Mouse (Mus musculus) A20 (cell line): Measurements from ENCODE around the gene Grin1.

Experiments
- DNase-seq: peaks from one replicate; pipeline ENCODE4 v3.0.0-alpha.2; 2011; ENCODE audit warnings: low read depth, low spot score

Gene Grin1

DNA sequence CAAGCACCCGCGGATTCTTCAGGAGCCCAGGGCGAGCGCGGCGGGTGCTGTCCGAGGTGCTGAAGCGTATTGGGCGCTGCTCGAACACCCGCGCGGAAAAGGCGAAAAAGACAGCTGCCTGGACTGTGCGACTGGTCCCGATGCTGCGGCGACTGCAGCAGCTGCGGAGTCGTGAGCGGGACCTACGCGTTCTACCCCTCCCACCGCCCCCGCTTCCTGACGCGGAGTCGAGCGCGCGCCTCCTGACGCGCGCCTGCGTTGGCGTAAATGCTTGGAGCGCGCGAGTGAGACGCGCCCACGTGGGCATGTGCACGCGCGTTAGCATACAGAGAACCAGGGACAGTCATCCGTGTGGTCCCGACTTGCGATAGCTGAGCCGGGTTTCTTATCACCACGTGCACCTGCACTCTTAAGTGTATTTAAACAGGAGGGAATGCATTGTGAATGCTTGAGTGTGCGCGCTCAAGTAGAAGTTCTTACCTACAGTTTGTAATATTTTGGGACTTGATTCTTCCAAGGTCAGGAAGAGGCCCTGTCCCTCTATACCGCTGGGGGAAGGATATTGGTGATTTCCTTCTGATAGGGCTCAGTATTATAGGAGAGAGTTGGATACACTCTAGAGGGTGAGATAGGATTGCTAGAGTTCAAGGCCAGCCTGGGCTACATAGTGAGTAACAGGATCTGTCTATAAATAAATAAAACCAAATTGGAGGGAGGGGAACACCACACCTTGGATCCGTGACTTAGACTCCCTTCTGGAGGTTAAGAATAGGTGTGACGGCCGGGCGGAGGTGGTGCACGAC, at the start of gene Grin1:
TSS of gene Grin1 (minus strand) at position 217 of the 803 bp plus-strand sequence.
- no peak for DNase-seq

GRCm38 (mm10) chr2:25365091-25365761, 46.2 kb upstream of the Grin1 start, which contains the start of gene Uap1l1:
Gene Uap1l1, minus strand, starts transcription at chr2:25365682.
- peak; percentile 87 for DNase-seq

DNA sequence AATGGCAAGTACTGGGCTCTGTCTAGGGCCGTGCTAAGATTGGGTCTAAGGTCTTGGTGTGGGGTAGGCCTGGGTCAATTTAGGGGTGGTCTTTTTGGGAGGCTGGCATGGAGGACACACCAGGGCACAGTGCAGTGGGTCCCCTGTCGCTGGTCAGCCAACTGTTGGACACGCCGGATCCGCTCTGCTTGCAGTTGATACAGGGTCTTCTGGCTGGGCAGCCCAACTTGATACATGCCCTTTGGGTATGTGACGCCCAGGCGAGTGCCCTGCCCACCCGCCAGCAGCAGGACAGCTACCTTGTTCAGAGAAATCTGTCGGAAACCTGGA, 45.7 kb upstream of the Grin1 start:
- no peak for DNase-seq

- no peak for DNase-seq
These were observed 45.3 kb upstream of the Grin1 start for GRCm38 (mm10) chr2:25364313-25364712.

DNA sequence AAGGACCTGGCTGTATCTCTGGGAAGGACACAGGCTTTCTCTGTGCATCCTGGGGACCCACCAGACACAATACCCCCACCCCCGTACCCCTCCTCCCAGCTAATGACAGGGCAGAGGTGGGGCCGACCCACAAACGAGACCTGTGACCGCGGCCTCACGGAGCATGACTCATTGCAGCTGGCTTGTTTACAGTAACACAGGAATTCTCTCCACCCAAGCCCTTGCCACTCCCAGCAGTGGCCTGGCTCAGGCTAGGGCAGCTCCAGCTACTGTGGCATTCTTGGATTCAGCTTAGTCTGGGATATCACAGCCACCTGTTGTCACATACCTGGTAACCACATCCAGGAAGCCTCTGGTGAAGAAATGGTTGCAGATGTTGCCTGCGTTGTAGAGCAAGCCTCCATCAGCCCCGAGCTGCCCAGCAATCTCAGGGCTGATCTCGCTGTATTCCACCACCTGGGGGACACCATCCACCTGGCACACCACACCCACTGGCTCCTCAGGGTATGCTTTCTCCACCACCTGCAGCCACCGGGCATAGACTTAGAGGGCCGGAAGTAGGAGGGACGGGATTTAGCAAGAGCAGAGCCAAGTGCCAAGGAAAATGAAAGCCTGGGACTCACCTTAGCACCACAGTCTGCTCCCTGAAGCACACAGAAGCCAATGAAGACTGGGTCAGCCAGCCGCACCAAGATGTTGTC, 44.6 kb upstream of the Grin1 start:
- no peak for DNase-seq

GRCm38 (mm10) chr2:25359848-25360247, 40.9 kb upstream of the Grin1 start:
- no peak for DNase-seq

DNA sequence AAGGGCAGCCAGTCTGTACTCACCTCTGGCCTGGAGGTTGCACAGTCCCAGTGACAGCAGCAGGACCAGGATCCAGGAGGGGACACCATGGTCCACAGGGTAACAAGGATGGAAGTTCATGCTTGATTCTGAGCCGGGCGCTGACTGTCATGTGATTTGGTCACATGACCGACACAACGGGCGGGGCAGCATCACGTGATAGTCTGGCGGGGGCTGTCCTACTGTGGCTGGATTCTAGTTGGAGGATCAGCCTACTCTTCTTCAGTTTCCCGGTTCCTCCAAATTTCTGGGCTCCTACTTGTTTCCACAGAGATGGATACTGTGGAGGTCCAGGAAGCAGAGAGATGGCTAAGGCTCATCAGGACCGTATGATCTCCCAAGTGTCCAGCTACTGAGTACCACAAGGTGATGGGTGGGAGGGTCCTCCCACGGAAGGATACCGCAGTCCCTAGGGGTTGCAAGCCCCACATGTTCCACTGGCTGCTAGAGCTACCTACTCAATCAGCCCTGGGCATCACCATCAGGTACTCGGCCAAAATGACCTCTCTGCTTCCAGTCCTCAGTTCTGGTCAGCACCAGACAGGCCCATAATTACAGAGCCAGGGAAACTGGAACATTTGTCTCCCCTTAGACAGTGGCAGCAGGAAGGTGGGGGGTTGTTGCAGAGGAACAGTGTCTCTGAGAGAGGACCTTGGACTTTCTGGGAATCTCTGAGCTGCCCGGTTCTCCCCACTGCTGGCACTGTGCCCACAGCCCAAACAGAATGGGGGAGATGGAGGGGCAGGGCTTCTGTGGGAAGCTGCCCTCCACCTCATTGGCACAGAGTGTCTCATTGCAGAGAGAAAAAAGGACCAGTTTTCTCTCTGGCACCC, 37.5 kb upstream of the Grin1 start, which contains the start of gene Dpp7:
TSS of gene Dpp7 (minus strand) at position 152 of the 872 bp plus-strand sequence.
- peak; percentile 85 for DNase-seq

GRCm38 (mm10) chr2:25355419-25356066, 36.6 kb upstream of the Grin1 start:
- DNase-seq, result no peak

- DNase-seq, result no peak
These were observed 35.2 kb upstream of the Grin1 start for GRCm38 (mm10) chr2:25354211-25354610.

DNA sequence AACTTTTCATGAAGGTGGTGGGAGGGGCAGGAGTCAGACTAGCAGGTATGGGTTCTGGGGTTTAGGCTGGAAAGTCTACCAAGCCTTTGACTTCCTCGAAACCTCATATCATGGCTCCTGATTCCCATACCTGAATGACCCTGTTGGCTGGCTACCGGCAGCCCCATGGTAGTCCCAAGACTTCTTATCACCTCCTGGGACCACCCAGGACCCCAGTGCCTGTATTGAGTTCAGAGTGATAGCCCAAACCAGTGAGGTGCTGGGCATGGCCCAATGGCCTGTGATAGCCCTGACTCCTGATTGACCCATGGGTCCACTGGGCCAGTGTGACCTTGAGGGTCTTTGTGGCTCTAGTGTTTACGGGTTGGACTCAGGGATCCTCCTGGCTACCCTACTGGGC, 31.7 kb upstream of the Grin1 start:
- no peak for DNase-seq

GRCm38 (mm10) chr2:25349499-25349898, 30.5 kb upstream of the Grin1 start:
- DNase-seq, result no peak

DNA sequence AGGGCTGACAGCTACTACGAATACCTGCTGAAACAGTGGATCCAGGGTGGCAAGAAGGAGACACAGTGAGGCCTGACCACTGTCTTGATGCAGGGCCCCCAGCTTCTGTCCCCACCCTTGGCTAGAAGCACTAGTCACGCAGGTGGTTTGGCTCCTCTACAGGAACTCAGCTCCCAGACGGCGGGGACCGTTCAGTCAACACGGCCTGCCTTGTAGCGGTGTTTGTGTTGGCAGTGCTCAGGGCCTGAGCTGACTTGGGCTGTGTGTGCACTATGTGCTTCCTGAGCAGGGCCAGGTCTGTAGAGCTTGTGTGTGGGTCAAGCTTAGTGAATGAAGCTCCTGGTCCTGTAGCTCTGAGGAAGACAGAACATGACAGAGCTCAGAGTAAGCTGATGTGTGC, 29.2 kb upstream of the Grin1 start:
- DNase-seq, result no peak

GRCm38 (mm10) chr2:25338303-25338702, 19.3 kb upstream of the Grin1 start:
- peak; percentile 93 for DNase-seq

DNA sequence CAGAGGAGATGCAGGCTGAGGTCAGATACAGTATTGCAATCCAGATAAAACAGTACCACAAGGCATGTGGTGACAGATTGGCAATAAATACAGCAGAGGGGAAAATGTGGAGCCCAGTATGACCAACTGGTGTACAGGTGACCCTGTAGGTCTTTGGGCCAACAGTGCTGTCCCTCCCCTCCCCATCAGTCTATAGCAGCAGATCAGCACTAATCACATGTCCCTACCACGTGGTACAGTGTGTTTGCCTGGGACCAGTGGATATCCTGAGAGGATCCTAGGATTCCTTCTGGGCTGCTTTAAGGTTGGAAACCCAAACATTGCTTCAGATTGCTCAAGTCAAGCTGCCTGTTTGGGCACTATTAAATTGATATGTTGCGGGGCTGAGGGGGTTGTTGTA, 14.6 kb upstream of the Grin1 start:
- DNase-seq, result no peak

- peak; percentile 99 for DNase-seq
These were observed 13.5 kb upstream of the Grin1 start, which contains the start of gene Man1b1 for GRCm38 (mm10) chr2:25332286-25333160. Gene Man1b1, plus strand, starts transcription at chr2:25332338.

GRCm38 (mm10) chr2:25331470-25331869, 12.5 kb upstream of the Grin1 start:
- DNase-seq, result peak; percentile 35

DNA sequence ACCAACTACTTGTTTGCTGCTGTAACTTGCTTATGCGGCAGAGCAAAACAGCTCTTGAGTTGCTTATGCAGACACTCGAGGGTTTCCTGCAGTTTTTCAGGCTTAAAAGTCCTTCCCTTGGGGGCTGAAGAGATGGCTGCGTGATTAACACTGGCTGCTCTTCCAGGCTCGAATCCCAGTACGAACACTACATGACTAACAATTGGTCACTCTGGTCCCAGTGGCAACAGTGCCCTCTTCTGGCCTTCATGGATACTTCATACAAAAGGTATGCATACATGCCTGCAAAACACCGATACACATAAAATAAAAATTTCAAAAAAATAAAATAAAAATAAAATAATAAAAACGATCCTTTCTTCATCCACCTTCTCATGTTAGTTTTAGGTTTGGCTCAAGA, 9.5 kb upstream of the Grin1 start:
- peak; percentile 59 for DNase-seq

GRCm38 (mm10) chr2:25326036-25326435, 7.0 kb upstream of the Grin1 start:
- DNase-seq, result no peak

- DNase-seq, result no peak
These were observed 1.1 kb upstream of the Grin1 start for GRCm38 (mm10) chr2:25320084-25320483.
